Mouse (Mus musculus) gastrocnemius, postnatal 4 days (tissue): ENCODE results near the gene Pom121l2. TPM values are rescaled to one million over a fixed set of nuclear protein-coding genes. Genes with fewer than 3 reads are reported as not detected.

Experiments
- microRNA-seq: library from miRNA; unstranded; fragments of <30 nt; microRNA quantifications from one replicate; pipeline ENCODE4 v1.2.0, GENCODE M21; 2021
- total RNA-seq, 2 experiments: library from RNA; stranded (reverse); gene quantifications; 2 replicates each; pipeline ENCODE4 v1.2.3; 2021

The Pom121l2 gene
- total RNA-seq, 2 experiments from 2014 or later = not detected

Small RNA genes lying within 50 kb of the gene (microRNA-seq; reads per million reads assigned to microRNA genes)
- not detected for gene Gm44390

Other genes starting within 250 kb of the Pom121l2 start
- gene Hist1h4j, start 246.1 kb upstream of the Pom121l2 start, total RNA-seq = 10 to 100 TPM; 70.8 to 87.9 TPM
- gene Hist1h4k, start 230.7 kb upstream of the Pom121l2 start, total RNA-seq = 1,000 to 10,000 TPM in 1 of 2 experiments, 100 to 1,000 TPM in 1; 854 to 1,164 TPM
- gene Hist1h2ak, start 227.4 kb upstream of the Pom121l2 start, total RNA-seq = 100 to 1,000 TPM; 131 to 185 TPM
- gene Hist1h2bn, start 227.1 kb upstream of the Pom121l2 start, total RNA-seq = 100 to 1,000 TPM; 211 to 286 TPM
- 100 to 1,000 TPM; 246 to 294 TPM for gene Hist1h1b, start 200.6 kb upstream of the Pom121l2 start, total RNA-seq
- 100 to 1,000 TPM; 398 to 496 TPM for gene Hist1h3i, start 197.8 kb upstream of the Pom121l2 start, total RNA-seq
- 100 to 1,000 TPM in 1 of 2 experiments, 10 to 100 TPM in 1; 82.7 to 102 TPM for gene Hist1h2an, start 194.0 kb upstream of the Pom121l2 start, total RNA-seq
- 100 to 1,000 TPM; 143 to 201 TPM for gene Hist1h2bp, start 193.7 kb upstream of the Pom121l2 start, total RNA-seq
- gene Hist1h2bq, start 171.0 kb upstream of the Pom121l2 start, total RNA-seq = 100 to 1,000 TPM; 278 to 369 TPM
- gene Hist1h2ao, start 170.7 kb upstream of the Pom121l2 start, total RNA-seq = 100 to 1,000 TPM; 431 to 590 TPM
- gene Hist1h4m, start 169.4 kb upstream of the Pom121l2 start, total RNA-seq = 100 to 1,000 TPM; 582 to 750 TPM
- gene Hist1h4n, start 149.0 kb upstream of the Pom121l2 start, total RNA-seq = 100 to 1,000 TPM in 1 of 2 experiments, 10 to 100 TPM in 1; 93.9 to 147 TPM
- gene Hist1h2ap, start 147.7 kb upstream of the Pom121l2 start, total RNA-seq = 100 to 1,000 TPM; 215 to 300 TPM
- 100 to 1,000 TPM; 275 to 365 TPM for gene Hist1h2br, start 147.5 kb upstream of the Pom121l2 start, total RNA-seq
- gene Zfp184, start 36.1 kb upstream of the Pom121l2 start, total RNA-seq = 1 to 10 TPM; 1.4 to 2.6 TPM
- gene Prss16, start 28.5 kb downstream of the Pom121l2 start, total RNA-seq = under 1 TPM; 0.20 to 0.21 TPM
- gene Hist1h2ah, start 54.4 kb downstream of the Pom121l2 start, total RNA-seq = 100 to 1,000 TPM; 276 to 360 TPM
- gene Hist1h2bk, start 54.7 kb downstream of the Pom121l2 start, total RNA-seq = 100 to 1,000 TPM; 393 to 555 TPM
- 100 to 1,000 TPM; 143 to 189 TPM for gene Hist1h4i, start 60.2 kb downstream of the Pom121l2 start, total RNA-seq
- gene Hist1h2ag, start 61.8 kb downstream of the Pom121l2 start, total RNA-seq = 100 to 1,000 TPM; 270 to 354 TPM
- gene Hist1h2bj, start 62.0 kb downstream of the Pom121l2 start, total RNA-seq = 100 to 1,000 TPM; 250 to 321 TPM
- not detected for gene Vmn1r188, start 103.2 kb downstream of the Pom121l2 start, total RNA-seq
- not detected for gene Vmn1r189, start 124.6 kb downstream of the Pom121l2 start, total RNA-seq
- not detected for gene Vmn1r191, start 202.8 kb downstream of the Pom121l2 start, total RNA-seq
- not detected for gene Vmn1r192, start 209.9 kb downstream of the Pom121l2 start, total RNA-seq
- gene Vmn1r193, start 242.0 kb downstream of the Pom121l2 start, total RNA-seq = not detected